Mouse (Mus musculus): Measurements from ENCODE around the gene Camk2n1. TPM values are rescaled to one million over a fixed set of nuclear protein-coding genes. Genes with fewer than 3 reads are reported as not detected.

The Camk2n1 gene
- 1.1 and 1.4 TPM in 2 replicates for polyA plus RNA-seq (2014; fragmentation: Nextera tagmentation; extraction: Ambion mirVana)

DNA sequence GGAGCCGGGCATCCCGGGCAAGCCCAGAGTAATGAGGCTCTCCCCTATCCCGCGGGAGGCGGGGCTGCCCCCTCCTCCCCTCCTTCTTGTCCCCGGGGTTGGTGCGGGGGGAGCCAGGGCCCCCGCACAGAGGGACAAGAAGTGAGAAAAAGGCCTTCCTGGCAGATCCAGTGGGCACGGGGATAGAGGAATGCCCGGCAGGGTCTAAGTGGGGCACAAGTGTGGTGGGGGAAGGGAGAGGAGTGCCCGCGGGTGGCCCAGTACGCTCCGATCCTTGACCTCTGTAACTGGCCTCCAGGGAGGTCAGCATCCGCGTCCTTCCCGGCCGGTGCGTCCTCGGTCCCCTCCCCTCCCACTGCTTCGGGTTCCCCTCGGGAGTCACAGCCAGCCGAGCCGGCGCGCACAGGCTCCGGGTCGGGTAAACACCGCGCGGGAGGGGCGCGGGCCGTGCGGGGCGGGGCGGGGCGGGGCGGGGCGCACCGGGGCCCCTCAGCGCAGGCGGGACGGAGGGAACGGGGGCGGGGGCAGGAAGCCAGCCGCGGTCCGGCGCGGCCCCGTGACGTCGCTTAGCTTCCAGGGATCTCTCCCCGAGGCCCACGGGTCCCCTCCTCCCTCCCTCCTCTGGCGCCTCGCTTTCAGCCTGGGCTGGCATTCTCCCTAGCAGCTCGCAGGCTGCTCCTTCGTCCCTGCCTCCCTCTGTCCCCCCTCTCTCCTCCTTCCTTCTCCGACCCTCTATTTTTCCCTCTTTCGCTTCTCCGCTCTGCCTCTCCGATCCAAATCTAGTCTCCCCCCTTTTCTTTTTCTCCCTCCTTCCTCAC lies at the start of gene Camk2n1:
Gene Camk2n1 (plus strand): TSS at position 562 of the 818 bp plus-strand sequence.
- Histone ChIP-seq H3K4me1 (ENCODE audit: control insufficient read depth in 2 of 2, insufficient read depth in 2 of 2, low read length in 2 of 2) (peaks cover 0 to 12% of the 10 kb centered on the region in 2 experiments; a peak in 2 of 4 replicates), H3K27me3 (ENCODE audit: control insufficient read depth, insufficient read depth, low read length) (peaks cover 72% of the 10 kb centered on the region), H3K27ac (replicated peaks in 1 of 2; ENCODE audit: control insufficient read depth in 1 of 2, insufficient read depth in 1 of 2, low read depth in 2 of 2, low read length in 2 of 2) (peak within 1 kb of the TSS in 1 of 2 experiments; percentile 38; a peak in 1 of 4 replicates), H3K9me3 (ENCODE audit: control insufficient read depth, low read length) (no peaks in the 10 kb centered on the region), H3K4me2 (ENCODE audit: low read length) (peak within 1 kb of the TSS; percentile 98), H3K4me3 (ENCODE audit: control insufficient read depth in 1 of 2, insufficient read depth in 1 of 2, low read depth in 1 of 2, low read length in 2 of 2) (peak within 1 kb of the TSS; percentile 53 to 79), H3K36me3 (ENCODE audit: control insufficient read depth, insufficient read depth, low read length) (no peaks in the 10 kb centered on the region), H3K9ac (ENCODE audit: low read length) (peak within 1 kb of the TSS; percentile 75)
- peak; percentile 59 for ATAC-seq (ENCODE audit: insufficient number of reproducible peaks, insufficient read depth, low FRiP score, low read depth)
- WGBS, result under 1% methylated on average over 48 of the region's 64 CpGs

DNA sequence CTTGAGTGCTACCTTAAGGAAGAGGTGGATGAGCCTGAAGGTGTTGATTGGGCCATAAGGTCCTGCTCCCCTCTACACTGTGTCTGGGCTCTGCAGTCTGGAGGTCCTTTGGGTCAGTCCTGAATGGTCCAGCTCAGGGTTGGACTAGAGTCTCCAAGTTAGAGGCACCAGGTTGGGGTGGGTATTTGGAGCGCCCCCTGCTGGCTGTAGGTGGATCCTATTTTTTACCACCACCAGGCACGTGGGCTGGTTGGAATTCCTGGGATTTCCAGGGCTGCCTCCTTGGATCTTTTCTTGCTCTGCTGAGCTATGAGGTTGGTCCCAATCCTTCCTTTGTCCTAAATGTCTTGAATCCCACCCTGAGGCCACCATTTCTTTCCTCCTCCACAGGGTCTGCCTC lies 49.3 kb upstream of the Camk2n1 start:
- H3K27ac ChIP-seq (replicated peaks in 1 of 2; ENCODE audit: control insufficient read depth in 1 of 2, insufficient read depth in 1 of 2, low read depth in 2 of 2, low read length in 2 of 2), result no peak overlapping the region
- 0 out of 2 replicates have a peak, but pooled peaks cover 1% of the 10 kb centered on the region for H3K27me3 ChIP-seq (ENCODE audit: control insufficient read depth, insufficient read depth, low read length)
- WGBS, result 3% methylated on average over 2 of the region's 2 CpGs
- H3K9ac ChIP-seq (ENCODE audit: low read length), result no peak overlapping the region
- H3K9me3 ChIP-seq (ENCODE audit: control insufficient read depth, low read length), result no peaks in the 10 kb centered on the region
- no peaks in the 10 kb centered on the region for H3K36me3 ChIP-seq (ENCODE audit: control insufficient read depth, insufficient read depth, low read length)
- H3K4me3 ChIP-seq (ENCODE audit: control insufficient read depth in 1 of 2, insufficient read depth in 1 of 2, low read depth in 1 of 2, low read length in 2 of 2), result no peak overlapping the region
- no peak for ATAC-seq (ENCODE audit: insufficient number of reproducible peaks, insufficient read depth, low FRiP score, low read depth)
- H3K4me2 ChIP-seq (ENCODE audit: low read length), result no peak overlapping the region
- H3K4me1 ChIP-seq (ENCODE audit: control insufficient read depth in 2 of 2, insufficient read depth in 2 of 2, low read length in 2 of 2), result no peaks in the 10 kb centered on the region

DNA sequence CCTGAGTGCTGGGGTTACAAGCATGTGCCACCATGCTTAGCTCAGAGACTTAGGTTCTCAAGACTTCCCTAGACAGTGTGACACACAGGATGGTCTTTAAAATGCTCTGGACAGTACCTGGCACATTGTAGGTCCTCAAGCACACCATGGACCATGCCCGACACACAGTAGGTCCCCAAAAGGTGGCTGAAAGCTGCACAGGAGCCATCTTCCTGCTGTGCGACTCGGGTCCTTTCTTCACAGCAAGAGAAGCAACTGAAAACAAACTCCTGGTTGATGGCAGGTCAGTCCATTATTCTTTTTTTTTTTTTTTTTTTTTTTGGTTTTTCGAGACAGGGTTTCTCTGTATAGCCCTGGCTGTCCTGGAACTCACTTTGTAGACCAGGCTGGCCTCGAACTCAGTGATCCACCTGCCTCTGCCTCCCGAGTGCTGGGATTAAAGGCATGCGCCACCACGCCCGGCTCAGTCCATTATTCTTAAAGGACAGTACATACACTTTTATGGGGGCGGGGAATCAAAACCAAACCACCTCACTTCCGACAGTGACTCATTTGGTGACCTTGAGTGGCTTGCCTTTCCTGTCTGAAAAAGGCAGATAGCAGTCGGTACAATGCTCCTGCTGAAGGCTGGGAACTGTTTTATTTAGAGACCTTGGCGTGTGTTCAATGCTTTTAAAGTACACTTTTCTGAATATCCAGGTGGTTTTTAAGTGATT lies 46.5 kb upstream of the Camk2n1 start:
- Histone ChIP-seq H3K9ac (ENCODE audit: low read length) (no peak overlapping the region), H3K4me1 (ENCODE audit: control insufficient read depth in 2 of 2, insufficient read depth in 2 of 2, low read length in 2 of 2) (no peaks in the 10 kb centered on the region), H3K36me3 (ENCODE audit: control insufficient read depth, insufficient read depth, low read length) (no peaks in the 10 kb centered on the region), H3K4me3 (ENCODE audit: control insufficient read depth in 1 of 2, insufficient read depth in 1 of 2, low read depth in 1 of 2, low read length in 2 of 2) (no peak overlapping the region), H3K9me3 (ENCODE audit: control insufficient read depth, low read length) (no peaks in the 10 kb centered on the region), H3K27ac (replicated peaks in 1 of 2; ENCODE audit: control insufficient read depth in 1 of 2, insufficient read depth in 1 of 2, low read depth in 2 of 2, low read length in 2 of 2) (0 out of 4 replicates have a peak overlapping the region, but pooled peaks of 1 of the 2 experiments have one; percentile 30), H3K27me3 (ENCODE audit: control insufficient read depth, insufficient read depth, low read length) (peaks cover 9% of the 10 kb centered on the region), H3K4me2 (ENCODE audit: low read length) (no peak overlapping the region)
- 56% methylated on average over 11 of the region's 13 CpGs for WGBS
- ATAC-seq (ENCODE audit: insufficient number of reproducible peaks, insufficient read depth, low FRiP score, low read depth), result no peak

DNA sequence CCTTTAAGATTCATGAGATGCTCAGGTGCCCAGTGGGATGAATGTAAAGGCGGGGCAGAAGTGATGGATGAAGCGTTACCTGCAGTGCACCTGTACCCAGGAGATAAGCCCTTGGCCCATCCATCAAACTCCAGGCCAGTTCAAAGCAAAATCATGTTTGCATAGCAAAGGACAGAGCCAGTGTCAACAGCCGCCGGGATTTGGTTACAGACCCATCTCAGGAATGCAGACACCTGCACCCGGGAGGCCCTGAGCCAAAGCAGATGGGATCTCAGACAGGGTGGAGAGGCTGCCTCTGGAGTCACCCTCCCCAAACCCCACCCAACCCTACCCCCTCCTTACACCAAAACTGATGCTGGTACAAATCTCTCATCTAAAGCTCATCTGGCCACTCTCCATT lies 43.1 kb upstream of the Camk2n1 start:
- 7% methylated on average over 5 of the region's 5 CpGs for WGBS
- no peak overlapping the region for H3K4me2 ChIP-seq (ENCODE audit: low read length)

DNA sequence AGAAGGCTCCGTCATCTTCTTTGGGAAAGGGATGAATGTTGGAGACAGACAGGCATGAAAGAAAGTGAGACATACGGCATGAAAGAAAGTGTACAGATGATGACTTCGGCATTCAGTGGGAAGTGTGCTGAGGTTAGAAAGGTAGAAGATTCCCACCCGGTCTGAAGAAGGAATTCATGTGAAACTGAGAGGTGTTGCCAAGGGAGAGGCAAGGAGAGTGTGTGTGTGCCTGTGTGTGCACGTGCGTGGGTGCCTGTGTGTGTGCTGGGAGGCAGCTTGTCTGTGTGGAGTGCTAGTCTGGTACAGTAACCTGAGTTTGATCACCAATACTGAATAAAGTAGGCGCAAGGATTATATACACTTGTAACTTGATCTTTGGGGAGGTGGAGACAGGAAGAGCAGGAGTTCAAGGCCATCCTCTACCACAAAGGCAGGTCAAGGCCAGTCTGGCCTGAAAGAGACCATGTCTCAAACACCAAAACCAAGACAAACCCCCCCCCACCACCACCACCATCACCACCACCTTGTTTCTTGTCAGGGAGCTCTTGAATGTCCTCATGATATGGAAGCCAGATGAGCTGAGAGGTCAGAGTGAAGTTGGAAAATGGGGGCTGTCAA lies 42.5 kb upstream of the Camk2n1 start:
- peaks cover 9% of the 10 kb centered on the region for H3K27me3 ChIP-seq (ENCODE audit: control insufficient read depth, insufficient read depth, low read length)
- H3K4me2 ChIP-seq (ENCODE audit: low read length), result no peak overlapping the region
- no peaks in the 10 kb centered on the region for H3K9me3 ChIP-seq (ENCODE audit: control insufficient read depth, low read length)
- H3K4me3 ChIP-seq (ENCODE audit: control insufficient read depth in 1 of 2, insufficient read depth in 1 of 2, low read depth in 1 of 2, low read length in 2 of 2), result no peak overlapping the region
- H3K27ac ChIP-seq (replicated peaks in 1 of 2; ENCODE audit: control insufficient read depth in 1 of 2, insufficient read depth in 1 of 2, low read depth in 2 of 2, low read length in 2 of 2), result no peak overlapping the region
- WGBS, result 52% methylated on average over 7 of the region's 7 CpGs
- H3K9ac ChIP-seq (ENCODE audit: low read length), result no peak overlapping the region
- H3K36me3 ChIP-seq (ENCODE audit: control insufficient read depth, insufficient read depth, low read length), result no peaks in the 10 kb centered on the region
- no peak for ATAC-seq (ENCODE audit: insufficient number of reproducible peaks, insufficient read depth, low FRiP score, low read depth)
- H3K4me1 ChIP-seq (ENCODE audit: control insufficient read depth in 2 of 2, insufficient read depth in 2 of 2, low read length in 2 of 2), result peaks cover 0 to 3% of the 10 kb centered on the region in 2 experiments; a peak in 3 of 4 replicates

More for the DNA sequence above, 43.1 kb upstream of the Camk2n1 start:
- Histone ChIP-seq H3K9ac (ENCODE audit: low read length) (no peak overlapping the region), H3K4me1 (ENCODE audit: control insufficient read depth in 2 of 2, insufficient read depth in 2 of 2, low read length in 2 of 2) (peaks cover 0 to 3% of the 10 kb centered on the region in 2 experiments; a peak in 3 of 4 replicates), H3K27me3 (ENCODE audit: control insufficient read depth, insufficient read depth, low read length) (peaks cover 9% of the 10 kb centered on the region), H3K4me3 (ENCODE audit: control insufficient read depth in 1 of 2, insufficient read depth in 1 of 2, low read depth in 1 of 2, low read length in 2 of 2) (no peak overlapping the region), H3K36me3 (ENCODE audit: control insufficient read depth, insufficient read depth, low read length) (no peaks in the 10 kb centered on the region), H3K9me3 (ENCODE audit: control insufficient read depth, low read length) (no peaks in the 10 kb centered on the region), H3K27ac (replicated peaks in 1 of 2; ENCODE audit: control insufficient read depth in 1 of 2, insufficient read depth in 1 of 2, low read depth in 2 of 2, low read length in 2 of 2) (no peak overlapping the region)
- no peak for ATAC-seq (ENCODE audit: insufficient number of reproducible peaks, insufficient read depth, low FRiP score, low read depth)

DNA sequence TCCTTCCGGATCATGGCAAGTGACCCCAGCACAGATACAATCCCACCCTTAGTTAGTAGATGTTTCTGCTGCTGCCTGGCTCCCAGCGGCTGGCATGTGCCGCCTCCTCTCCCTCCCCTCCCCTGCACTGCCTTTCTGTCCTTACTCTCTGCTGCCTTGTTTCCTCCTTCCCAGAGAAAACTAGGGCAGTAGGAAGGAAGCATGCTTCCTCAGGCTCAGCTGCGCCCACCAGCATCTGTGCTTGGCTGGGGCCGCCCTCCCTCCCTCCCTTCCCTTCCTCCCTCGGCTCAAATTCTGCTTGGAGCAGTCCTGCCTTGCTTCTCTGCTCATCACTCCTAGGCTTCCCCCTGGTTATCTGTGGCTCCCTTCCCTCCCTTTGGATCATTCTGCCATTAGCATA lies 39.4 kb upstream of the Camk2n1 start:
- Histone ChIP-seq H3K9ac (ENCODE audit: low read length) (no peak overlapping the region), H3K27me3 (ENCODE audit: control insufficient read depth, insufficient read depth, low read length) (peaks cover 21% of the 10 kb centered on the region), H3K9me3 (ENCODE audit: control insufficient read depth, low read length) (no peaks in the 10 kb centered on the region), H3K4me3 (ENCODE audit: control insufficient read depth in 1 of 2, insufficient read depth in 1 of 2, low read depth in 1 of 2, low read length in 2 of 2) (no peak overlapping the region), H3K4me1 (ENCODE audit: control insufficient read depth in 2 of 2, insufficient read depth in 2 of 2, low read length in 2 of 2) (peaks cover 0 to 3% of the 10 kb centered on the region in 2 experiments; a peak in 3 of 4 replicates), H3K36me3 (ENCODE audit: control insufficient read depth, insufficient read depth, low read length) (no peaks in the 10 kb centered on the region), H3K4me2 (ENCODE audit: low read length) (peak overlapping the region; percentile 23; the same call in 1 of the 2 replicates), H3K27ac (replicated peaks in 1 of 2; ENCODE audit: control insufficient read depth in 1 of 2, insufficient read depth in 1 of 2, low read depth in 2 of 2, low read length in 2 of 2) (no peak overlapping the region)
- WGBS, result 10% methylated on average over 6 of the region's 6 CpGs
- no peak for ATAC-seq (ENCODE audit: insufficient number of reproducible peaks, insufficient read depth, low FRiP score, low read depth)

DNA sequence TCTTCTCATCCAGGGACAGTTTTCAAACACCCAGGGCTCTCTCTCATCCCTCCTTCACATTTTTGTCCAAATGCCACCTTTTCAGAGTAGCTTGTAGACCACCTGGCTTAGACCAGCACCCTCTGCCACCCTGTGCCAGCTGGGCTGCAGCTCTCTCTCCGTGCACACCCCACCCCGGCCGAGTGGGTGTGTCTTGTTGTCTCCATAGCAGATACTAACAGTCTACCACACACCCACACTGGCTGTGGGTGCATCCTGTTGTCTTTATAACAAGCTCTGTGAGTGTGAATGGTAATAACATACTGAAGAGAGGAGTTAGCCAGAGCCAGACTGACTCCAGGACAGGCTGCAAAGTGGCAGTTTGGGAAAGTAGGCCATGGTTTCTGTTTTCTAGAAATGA lies 38.1 kb upstream of the Camk2n1 start:
- no peaks in the 10 kb centered on the region for H3K36me3 ChIP-seq (ENCODE audit: control insufficient read depth, insufficient read depth, low read length)
- H3K27ac ChIP-seq (replicated peaks in 1 of 2; ENCODE audit: control insufficient read depth in 1 of 2, insufficient read depth in 1 of 2, low read depth in 2 of 2, low read length in 2 of 2), result no peak overlapping the region
- peaks cover 0 to 3% of the 10 kb centered on the region in 2 experiments; a peak in 3 of 4 replicates for H3K4me1 ChIP-seq (ENCODE audit: control insufficient read depth in 2 of 2, insufficient read depth in 2 of 2, low read length in 2 of 2)
- H3K9ac ChIP-seq (ENCODE audit: low read length), result no peak overlapping the region
- H3K9me3 ChIP-seq (ENCODE audit: control insufficient read depth, low read length), result no peaks in the 10 kb centered on the region
- H3K4me3 ChIP-seq (ENCODE audit: control insufficient read depth in 1 of 2, insufficient read depth in 1 of 2, low read depth in 1 of 2, low read length in 2 of 2), result no peak overlapping the region
- no peak for ATAC-seq (ENCODE audit: insufficient number of reproducible peaks, insufficient read depth, low FRiP score, low read depth)
- H3K27me3 ChIP-seq (ENCODE audit: control insufficient read depth, insufficient read depth, low read length), result peaks cover 19% of the 10 kb centered on the region
- H3K4me2 ChIP-seq (ENCODE audit: low read length), result no peak overlapping the region
- WGBS, result 75% methylated on average over 3 of the region's 3 CpGs

Data from heart, embryonic 14.5 days (tissue).